Comparison of ENCODE assay signal across 12 mouse cellular contexts in the genomic region with DNA sequence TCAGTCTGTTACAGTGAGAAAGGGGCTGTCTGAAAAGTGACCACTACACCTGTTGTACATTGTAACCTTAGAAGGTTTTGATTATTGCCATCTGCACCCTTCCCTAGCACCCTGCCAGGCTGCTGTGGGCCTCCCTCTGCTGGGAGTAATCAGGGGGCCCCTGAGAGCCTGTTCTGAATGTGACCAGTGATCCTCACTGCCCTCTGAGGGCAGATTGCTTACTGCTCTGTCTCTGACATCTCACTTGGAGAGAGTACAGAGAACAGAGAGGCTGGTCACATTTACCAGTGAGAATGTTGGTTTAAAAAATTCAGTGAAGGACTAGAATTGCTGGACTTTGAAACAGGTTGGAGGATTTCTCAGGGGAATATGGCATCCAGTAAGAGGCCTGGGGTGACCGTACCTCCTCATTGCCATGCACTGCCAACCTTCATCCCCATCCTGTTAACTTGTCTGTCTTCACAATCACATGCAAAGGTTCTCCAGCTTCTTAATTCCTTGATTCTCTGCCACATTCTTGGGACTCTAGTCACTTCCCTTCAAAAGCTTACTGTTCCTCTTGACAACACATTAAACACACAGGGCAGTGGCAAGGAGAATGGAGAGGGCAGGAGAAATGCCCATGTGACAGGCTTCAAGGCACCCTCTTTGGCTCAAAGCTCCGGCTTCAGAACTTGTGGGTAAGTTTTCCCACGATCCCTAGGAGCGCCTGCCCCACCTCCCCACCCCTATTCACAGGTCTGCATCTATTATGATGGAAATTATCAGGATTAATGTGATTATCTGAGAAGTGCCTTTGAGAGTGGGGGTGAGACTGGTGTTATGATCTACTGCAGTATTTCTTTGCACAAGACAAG. TPM values are rescaled to one million over a fixed set of nuclear protein-coding genes. Genes with fewer than 3 reads are reported as not detected.
DNase-seq lines count a peak whose midpoint lies in the region; ATAC-seq and TF ChIP-seq lines count a peak whose summit lies in the region.
"Had no signal": no experiment of that assay in that cellular context is flagged by ENCODE, and none has a peak within 500 bp of the region (broad histone marks: within the 10 kb centered on the region; RNA-seq: fewer than 3 reads in every experiment).

No protein-coding gene starts in this region.

- H3K27me3 ChIP-seq in Patski = no peaks in the 10 kb centered on the region
- H3K27me3 ChIP-seq in forebrain, embryonic 10.5 days (ENCODE audit: poor library complexity, severe bottlenecking) = no peaks in the 10 kb centered on the region
- no peaks in the 10 kb centered on the region for H3K27me3 ChIP-seq in hindbrain, postnatal 0 days (ENCODE audit: insufficient read depth, low read length)
- no peaks in the 10 kb centered on the region for H3K27me3 ChIP-seq in midbrain, embryonic 12.5 days
- H3K27me3 ChIP-seq: heart, embryonic 12.5 days had no signal

- DNase-seq in Patski (ENCODE audit: low read depth, low spot score) = peak; percentile 69
- peak; percentile 39 for DNase-seq in forebrain, embryonic 10.5 days (ENCODE audit: extremely low spot score, low spot score)
- DNase-seq in hindbrain, postnatal 0 days (ENCODE audit: low spot score) = peak; percentile 51
- DNase-seq in right cerebral cortex, adult 18-20 months = no peak
- DNase-seq in cerebellum, postnatal 25 days = no peak
- DNase-seq: adrenal gland, adult 8-10 months; cerebellum, postnatal 14 days; kidney, adult 11 months; retina, postnatal 1 day had no signal

- H3K9me3 ChIP-seq in forebrain, embryonic 10.5 days = peaks cover 4% of the 10 kb centered on the region; the same call in 1 of the 2 replicates
- H3K9me3 ChIP-seq in hindbrain, postnatal 0 days (ENCODE audit: low read length) = no peaks in the 10 kb centered on the region
- 0 out of 2 replicates have a peak, but pooled peaks cover 4% of the 10 kb centered on the region for H3K9me3 ChIP-seq in midbrain, embryonic 12.5 days
- H3K9me3 ChIP-seq: heart, embryonic 12.5 days had no signal

- H3K9ac ChIP-seq in hindbrain, postnatal 0 days (replicated peaks; ENCODE audit: low read length) = no peak overlapping the region
- no peak overlapping the region for H3K9ac ChIP-seq in midbrain, embryonic 12.5 days (replicated peaks)
- H3K9ac ChIP-seq: heart, embryonic 12.5 days had no signal

- CTCF ChIA-PET in Patski (lab: Charles Lee) = interaction anchor here (1.2 to 1.5 kb wide), 2 partner anchors 12 to 28 kb away, joined by 3 read pairs; no protein-coding TSS in a partner anchor

- POLR2A ChIA-PET in Patski (lab: Charles Lee) = no interaction called here

- no peak for TF ChIP-seq CTCF in Patski (IDR thresholded peaks at IDR 0.05)
- TF ChIP-seq CTCF in hindbrain, postnatal 0 days (IDR thresholded peaks at IDR 0.05; ENCODE audit: low read depth) = no peak

- no peak overlapping the region for H3K4me2 ChIP-seq in hindbrain, postnatal 0 days (ENCODE audit: low read depth, low read length)
- H3K4me2 ChIP-seq in midbrain, embryonic 12.5 days (replicated peaks) = peak overlapping the region; percentile 12; the same call in 1 of the 2 replicates
- H3K4me2 ChIP-seq: heart, embryonic 12.5 days had no signal

- H3K4me3 ChIP-seq in forebrain, embryonic 10.5 days = no peak overlapping the region
- no peak overlapping the region for H3K4me3 ChIP-seq in hindbrain, postnatal 0 days (ENCODE audit: low read length)
- H3K4me3 ChIP-seq in midbrain, embryonic 12.5 days = no peak overlapping the region
- H3K4me3 ChIP-seq: heart, embryonic 12.5 days had no signal

- peaks cover 45% of the 10 kb centered on the region for H3K4me1 ChIP-seq in forebrain, embryonic 10.5 days
- no peaks in the 10 kb centered on the region for H3K4me1 ChIP-seq in hindbrain, postnatal 0 days (ENCODE audit: insufficient read depth, low read length)
- peaks cover 47% of the 10 kb centered on the region for H3K4me1 ChIP-seq in midbrain, embryonic 12.5 days
- H3K4me1 ChIP-seq: heart, embryonic 12.5 days had no signal

- ATAC-seq in Patski = peak; percentile 95
- ATAC-seq in hindbrain, postnatal 0 days = peak; percentile 62
- ATAC-seq in midbrain, embryonic 12.5 days (ENCODE audit: low FRiP score, low read depth) = peak; percentile 90
- no peak for ATAC-seq in megakaryocyte-erythroid progenitor cell, adult 5-6 weeks (replicated peaks; ENCODE audit: low FRiP score, low TSS enrichment, poor library complexity, severe bottlenecking)

- WGBS in forebrain, embryonic 10.5 days = 58% methylated on average over 4 of the region's 4 CpGs
- WGBS in hindbrain, postnatal 0 days = 28% methylated on average over 4 of the region's 4 CpGs
- 20% methylated on average over 4 of the region's 4 CpGs for WGBS in midbrain, embryonic 12.5 days

- in situ Hi-C loops in Patski (cut with MboI; ENCODE audit: low pct_unique_long_range_greater_than_20kb) = loop anchor here (10.0 kb wide), 1 partner anchor 101 kb away; no protein-coding TSS in a partner anchor

- peak overlapping the region; percentile 82 for H3K27ac ChIP-seq in forebrain, embryonic 10.5 days
- H3K27ac ChIP-seq in hindbrain, postnatal 0 days = peak overlapping the region; percentile 36; the same call in 1 of the 2 replicates
- peak overlapping the region; percentile 69 for H3K27ac ChIP-seq in midbrain, embryonic 12.5 days (replicated peaks)

- peaks cover 94% of the 10 kb centered on the region for H3K36me3 ChIP-seq in forebrain, embryonic 10.5 days (replicated peaks)
- H3K36me3 ChIP-seq in hindbrain, postnatal 0 days (ENCODE audit: insufficient read depth, low read length) = peaks cover 11% of the 10 kb centered on the region
- H3K36me3 ChIP-seq in midbrain, embryonic 12.5 days = peaks cover 49% of the 10 kb centered on the region

RNA-seq across cellular contexts. Expression of gene Scml4, which starts 26.1 kb away (rescaled TPM):
- 0.03 TPM for polyA plus RNA-seq in Patski (2021)
- polyA plus RNA-seq in forebrain, embryonic 10.5 days (2016; fragmentation: Nextera tagmentation; extraction: Ambion mirVana) = 0.19 and 0.36 TPM in 2 replicates
- total RNA-seq in hindbrain, postnatal 0 days (2014; rRNA removed) = 16.4 and 21.1 TPM in 2 replicates
- polyA plus RNA-seq in hindbrain, postnatal 0 days (2015; fragmentation: Nextera tagmentation; extraction: Ambion mirVana) = 4.9 and 7.0 TPM in 2 replicates
- 3.4 and 5.4 TPM in 2 replicates for polyA plus RNA-seq in midbrain, embryonic 12.5 days (2016; fragmentation: Nextera tagmentation; extraction: Ambion mirVana)
- 1.5 and 7.1 TPM in 2 replicates for total RNA-seq in megakaryocyte-erythroid progenitor cell, adult 5-6 weeks (2014; fragmentation: Nextera tagmentation)
- total RNA-seq in megakaryocyte-erythroid progenitor cell, adult 5-6 weeks (2017) = 0.99 and 2.4 TPM in 2 replicates

Comparison
In these comparisons a context has a peak if more than half of its experiments do, and no peak if none do; other contexts are left out.
1. DNase-seq: peak in Patski (single experiment), forebrain, embryonic 10.5 days (single experiment) and hindbrain, postnatal 0 days (single experiment); none in right cerebral cortex, adult 18-20 months (single experiment) and cerebellum, postnatal 25 days (0 of 2).
2. Peak in every context shown above with its lines, with median percentiles within 50 percentile points of each other: H3K27ac ChIP-seq.